Mouse (Mus musculus) urinary bladder, postnatal 36 days (tissue): Measurements from ENCODE around the gene Cnksr3.

Experiments used
- DNase-seq, 2 experiments: peaks; one replicate each; pipeline ENCODE4 v3.0.0; 2022; ENCODE audit warnings: low spot score in 2 of 2, mixed read lengths in 1 of 2

Cnksr3 gene

DNA sequence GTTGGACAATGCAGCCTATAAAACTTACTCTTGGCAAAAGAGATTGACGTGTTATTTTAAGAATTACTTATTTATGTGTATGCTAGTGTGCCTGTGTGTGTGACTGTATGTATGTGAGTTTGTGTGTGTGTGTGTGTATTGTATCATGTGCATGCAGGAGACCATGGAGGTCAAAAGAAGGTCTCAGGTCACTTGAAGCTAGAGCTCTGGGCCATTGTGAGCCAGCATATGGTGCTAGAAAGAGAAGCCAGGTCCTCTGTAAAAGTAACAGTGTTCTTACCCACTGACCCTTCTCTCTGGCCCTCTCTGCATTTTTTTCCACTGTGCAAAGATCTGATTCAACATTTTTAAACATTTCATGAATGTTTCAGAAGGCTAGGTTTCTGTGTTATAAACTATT is 134.1 kb downstream of the Cnksr3 start:
- no peak for DNase-seq

- no peak for DNase-seq
Measured at GRCm38 (mm10) chr10:7077389-7077808, 134.6 kb downstream of the Cnksr3 start.

DNA sequence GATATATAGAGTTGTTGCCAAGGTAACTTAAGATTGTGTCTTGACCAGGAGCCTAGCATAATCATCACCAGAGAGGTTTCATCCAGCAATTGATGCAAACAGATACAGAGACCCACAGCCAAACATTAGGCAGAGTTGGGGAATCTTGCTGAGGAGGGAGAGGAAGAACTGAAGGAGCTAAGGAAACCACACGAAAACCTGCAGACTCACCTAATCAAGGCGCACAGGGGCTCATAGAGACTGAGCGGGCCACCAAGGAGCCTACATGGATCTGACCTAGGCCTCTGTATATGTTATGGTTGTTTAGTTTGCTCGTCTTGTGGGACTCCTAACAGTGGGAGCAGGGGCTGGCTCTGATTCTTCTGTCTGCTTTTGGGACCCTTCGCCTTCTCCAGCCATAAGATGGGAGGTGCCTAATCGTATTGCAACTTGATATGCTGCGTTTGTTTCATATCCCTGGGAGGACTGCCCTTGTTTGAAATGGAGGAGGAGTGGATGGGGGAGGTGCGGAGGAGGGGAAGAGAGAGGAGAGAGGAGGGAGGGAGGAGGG is 135.3 kb downstream of the Cnksr3 start:
- DNase-seq = no peak

DNA sequence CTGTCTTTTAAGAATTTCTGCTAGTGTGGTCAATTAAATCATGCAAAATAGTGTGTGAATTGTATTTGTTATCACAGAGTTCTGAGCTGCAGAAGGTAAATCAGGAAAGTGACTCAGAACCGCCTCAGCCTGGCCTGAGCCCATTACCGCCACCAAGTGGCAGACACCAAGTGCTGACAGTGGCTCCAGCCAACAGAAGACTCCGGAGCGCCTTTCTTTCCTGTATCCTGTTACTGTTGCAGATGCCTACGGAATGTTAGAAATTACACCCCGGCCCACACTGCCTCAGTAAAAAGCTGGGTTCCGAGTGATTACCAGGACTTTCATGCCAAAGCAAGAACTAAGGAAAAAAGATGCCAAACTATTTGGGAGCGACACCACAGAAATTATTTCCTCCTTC is 135.8 kb downstream of the Cnksr3 start:
- peak; percentile 72 to 76 for DNase-seq

DNA sequence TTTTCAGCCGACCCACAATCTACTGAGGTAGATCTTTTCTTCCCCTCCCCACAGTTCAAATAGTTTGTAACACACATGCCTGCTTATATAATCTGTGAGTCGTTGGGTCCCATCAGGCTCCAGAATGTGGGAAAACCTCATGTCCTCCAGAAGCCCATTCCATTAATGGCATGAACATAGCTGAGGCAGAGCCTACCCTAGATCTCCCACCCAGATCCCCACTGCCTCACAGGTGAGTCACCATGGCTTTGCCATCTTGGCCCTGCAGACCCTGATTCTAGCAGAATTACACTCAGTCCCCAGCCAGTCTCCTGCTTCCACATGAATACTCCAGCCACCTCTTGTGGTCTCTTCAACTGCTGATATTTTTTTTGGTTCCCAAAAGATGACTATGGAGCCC is 136.4 kb downstream of the Cnksr3 start:
- no peak for DNase-seq

DNA sequence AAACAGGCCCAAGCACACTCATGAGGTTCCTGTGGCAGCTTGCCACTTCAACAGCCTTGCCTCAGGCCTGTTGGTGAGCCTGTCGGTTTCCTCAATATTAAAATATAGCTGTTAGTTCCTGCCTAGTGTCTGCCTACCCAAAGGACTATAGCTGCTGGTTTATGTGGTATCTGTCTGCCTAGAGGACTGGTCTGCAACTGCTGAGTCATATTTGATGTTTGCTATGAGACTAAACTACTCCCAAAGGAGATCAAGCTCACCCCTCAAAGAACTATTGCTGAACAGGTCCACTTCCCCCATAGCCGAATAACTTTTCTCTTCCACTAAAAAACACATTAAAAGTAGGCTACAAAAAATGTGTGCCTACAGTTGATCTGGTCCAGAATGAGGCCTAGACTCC is 137.8 kb downstream of the Cnksr3 start:
- DNase-seq = no peak

- DNase-seq = no peak
Measured at GRCm38 (mm10) chr10:7070924-7071323, 141.1 kb downstream of the Cnksr3 start.

GRCm38 (mm10) chr10:7070100-7070835 is 141.8 kb downstream of the Cnksr3 start:
- no peak for DNase-seq

DNA sequence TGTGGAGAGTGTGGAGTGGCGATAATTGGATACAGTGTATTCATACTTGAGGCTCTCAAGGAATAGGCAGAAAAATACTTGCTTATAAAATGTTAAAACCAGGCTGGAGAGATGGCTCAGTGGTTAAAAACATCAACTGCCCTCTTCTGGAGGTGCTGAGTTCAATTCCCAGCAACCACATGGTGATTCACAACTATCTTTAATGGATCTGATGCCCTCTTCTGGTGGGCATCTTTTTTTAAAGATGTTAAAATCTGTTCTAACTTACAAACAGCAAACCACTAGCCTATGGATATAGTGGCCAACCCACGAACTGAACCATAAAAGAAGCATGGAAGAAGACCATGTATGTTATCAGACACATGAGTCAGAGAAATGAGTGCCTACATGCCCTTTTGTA is 142.9 kb downstream of the Cnksr3 start:
- DNase-seq = no peak
